Mouse (Mus musculus): ENCODE results near the gene Nme7. TPM values are rescaled to one million over a fixed set of nuclear protein-coding genes. Genes with fewer than 3 reads are reported as not detected.

The Nme7 gene
- total and polyA plus RNA-seq, 2 experiments from 2014 or later = 17.6 to 25.8 TPM

- WGBS = 1% methylated on average over 31 of the region's 31 CpGs
- ATAC-seq (ENCODE audit: low FRiP score) (peak; percentile 100), DNase-seq (ENCODE audit: low spot score) (peak; percentile 97)
- Histone ChIP-seq H3K9ac (replicated peaks; ENCODE audit: low read length, poor library complexity, severe bottlenecking) (peak within 1 kb of the TSS; percentile 71), H3K36me3 (ENCODE audit: insufficient read depth, low read length) (peaks cover 1% of the 10 kb centered on the region; the same call in 1 of the 2 replicates), H3K27ac (ENCODE audit: low read depth, low read length) (peak within 1 kb of the TSS; percentile 88), H3K4me1 (ENCODE audit: insufficient read depth, low read length) (no peaks in the 10 kb centered on the region), H3K9me3 (ENCODE audit: low read length) (no peaks in the 10 kb centered on the region), H3K4me2 (ENCODE audit: low read depth, low read length, poor library complexity, severe bottlenecking) (peak within 1 kb of the TSS; percentile 61), H3K27me3 (ENCODE audit: insufficient read depth, low read length) (0 out of 2 replicates have a peak, but pooled peaks cover 3% of the 10 kb centered on the region), H3K4me3 (ENCODE audit: low read depth, low read length) (peak within 1 kb of the TSS; percentile 68)
- TF ChIP-seq CTCF (IDR thresholded peaks at IDR 0.05) = no peak; the same call in 1 of the 2 replicates
Measured at GRCm38 (mm10) chr1:164275455-164275954, 28.4 kb upstream of the Nme7 start, which contains the start of gene Ccdc181. Gene Ccdc181, plus strand, starts transcription at chr1:164275585.

- H3K4me3 ChIP-seq (ENCODE audit: low read depth, low read length) = no peak overlapping the region
- H3K4me2 ChIP-seq (ENCODE audit: low read depth, low read length, poor library complexity, severe bottlenecking) = no peak overlapping the region
- no peak for TF ChIP-seq CTCF (IDR thresholded peaks at IDR 0.05)
- H3K4me1 ChIP-seq (ENCODE audit: insufficient read depth, low read length) = no peaks in the 10 kb centered on the region
- DNase-seq (ENCODE audit: low spot score) (no peak), ATAC-seq (ENCODE audit: low FRiP score) (no peak)
- no peaks in the 10 kb centered on the region for H3K9me3 ChIP-seq (ENCODE audit: low read length)
- H3K36me3 ChIP-seq (ENCODE audit: insufficient read depth, low read length) = peaks cover 5% of the 10 kb centered on the region; the same call in 1 of the 2 replicates
- no peak overlapping the region for H3K9ac ChIP-seq (replicated peaks; ENCODE audit: low read length, poor library complexity, severe bottlenecking)
- H3K27me3 ChIP-seq (ENCODE audit: insufficient read depth, low read length) = 0 out of 2 replicates have a peak, but pooled peaks cover 3% of the 10 kb centered on the region
- no peak overlapping the region for H3K27ac ChIP-seq (ENCODE audit: low read depth, low read length)
- WGBS = 91% methylated on average over 3 of the region's 3 CpGs
Measured at GRCm38 (mm10) chr1:164276552-164276951, 27.4 kb upstream of the Nme7 start.

GRCm38 (mm10) chr1:164279332-164279731 lies 24.6 kb upstream of the Nme7 start:
- no peak for DNase-seq (ENCODE audit: low spot score)
- Histone ChIP-seq H3K9ac (replicated peaks; ENCODE audit: low read length, poor library complexity, severe bottlenecking) (no peak overlapping the region), H3K4me3 (ENCODE audit: low read depth, low read length) (no peak overlapping the region), H3K4me2 (ENCODE audit: low read depth, low read length, poor library complexity, severe bottlenecking) (no peak overlapping the region), H3K9me3 (ENCODE audit: low read length) (no peaks in the 10 kb centered on the region), H3K27ac (ENCODE audit: low read depth, low read length) (no peak overlapping the region), H3K36me3 (ENCODE audit: insufficient read depth, low read length) (peaks cover 20% of the 10 kb centered on the region; the same call in 1 of the 2 replicates), H3K4me1 (ENCODE audit: insufficient read depth, low read length) (no peaks in the 10 kb centered on the region), H3K27me3 (ENCODE audit: insufficient read depth, low read length) (no peaks in the 10 kb centered on the region)
- no peak for ATAC-seq (ENCODE audit: low FRiP score)
- WGBS = 74% methylated on average over 4 of the region's 4 CpGs
- no peak for TF ChIP-seq CTCF (IDR thresholded peaks at IDR 0.05)

GRCm38 (mm10) chr1:164284007-164284406 lies 19.9 kb upstream of the Nme7 start:
- TF ChIP-seq CTCF (IDR thresholded peaks at IDR 0.05) = no peak
- no peak for DNase-seq (ENCODE audit: low spot score)
- WGBS = 90% methylated on average over 3 of the region's 3 CpGs

GRCm38 (mm10) chr1:164287406-164287805 lies 16.5 kb upstream of the Nme7 start:
- 57% methylated on average over 15 of the region's 15 CpGs for WGBS
- Histone ChIP-seq H3K4me3 (ENCODE audit: low read depth, low read length) (no peak overlapping the region), H3K27me3 (ENCODE audit: insufficient read depth, low read length) (no peaks in the 10 kb centered on the region), H3K4me1 (ENCODE audit: insufficient read depth, low read length) (no peaks in the 10 kb centered on the region), H3K9me3 (ENCODE audit: low read length) (no peaks in the 10 kb centered on the region), H3K27ac (ENCODE audit: low read depth, low read length) (no peak overlapping the region), H3K9ac (replicated peaks; ENCODE audit: low read length, poor library complexity, severe bottlenecking) (no peak overlapping the region), H3K4me2 (ENCODE audit: low read depth, low read length, poor library complexity, severe bottlenecking) (no peak overlapping the region), H3K36me3 (ENCODE audit: insufficient read depth, low read length) (peaks cover 32% of the 10 kb centered on the region; the same call in 1 of the 2 replicates)
- TF ChIP-seq CTCF (IDR thresholded peaks at IDR 0.05) = no peak
- DNase-seq (ENCODE audit: low spot score) = peak; percentile 46
- peak; percentile 31; the same call in 1 of the 2 replicates for ATAC-seq (ENCODE audit: low FRiP score)

More at GRCm38 (mm10) chr1:164284007-164284406, 19.9 kb upstream of the Nme7 start:
- Histone ChIP-seq H3K9ac (replicated peaks; ENCODE audit: low read length, poor library complexity, severe bottlenecking) (no peak overlapping the region), H3K27me3 (ENCODE audit: insufficient read depth, low read length) (no peaks in the 10 kb centered on the region), H3K27ac (ENCODE audit: low read depth, low read length) (no peak overlapping the region), H3K9me3 (ENCODE audit: low read length) (no peaks in the 10 kb centered on the region), H3K4me1 (ENCODE audit: insufficient read depth, low read length) (no peaks in the 10 kb centered on the region), H3K4me3 (ENCODE audit: low read depth, low read length) (no peak overlapping the region), H3K4me2 (ENCODE audit: low read depth, low read length, poor library complexity, severe bottlenecking) (no peak overlapping the region), H3K36me3 (ENCODE audit: insufficient read depth, low read length) (peaks cover 27% of the 10 kb centered on the region; the same call in 1 of the 2 replicates)
- ATAC-seq (ENCODE audit: low FRiP score) = no peak

- DNase-seq (ENCODE audit: low spot score) = no peak
- 92% methylated on average over 5 of the region's 5 CpGs for WGBS
Measured at GRCm38 (mm10) chr1:164292040-164292439, 11.9 kb upstream of the Nme7 start.

More at GRCm38 (mm10) chr1:164292040-164292439, 11.9 kb upstream of the Nme7 start:
- no peak overlapping the region for H3K9ac ChIP-seq (replicated peaks; ENCODE audit: low read length, poor library complexity, severe bottlenecking)
- H3K4me2 ChIP-seq (ENCODE audit: low read depth, low read length, poor library complexity, severe bottlenecking) = no peak overlapping the region
- peaks cover 34% of the 10 kb centered on the region for H3K36me3 ChIP-seq (ENCODE audit: insufficient read depth, low read length)
- TF ChIP-seq CTCF (IDR thresholded peaks at IDR 0.05) = peak; percentile 41
- no peak overlapping the region for H3K27ac ChIP-seq (ENCODE audit: low read depth, low read length)
- no peaks in the 10 kb centered on the region for H3K9me3 ChIP-seq (ENCODE audit: low read length)
- ATAC-seq (ENCODE audit: low FRiP score) = no peak
- H3K4me1 ChIP-seq (ENCODE audit: insufficient read depth, low read length) = no peaks in the 10 kb centered on the region
- no peaks in the 10 kb centered on the region for H3K27me3 ChIP-seq (ENCODE audit: insufficient read depth, low read length)
- H3K4me3 ChIP-seq (ENCODE audit: low read depth, low read length) = no peak overlapping the region

Measured in midbrain, postnatal 0 days (tissue).